In the genomic region with DNA sequence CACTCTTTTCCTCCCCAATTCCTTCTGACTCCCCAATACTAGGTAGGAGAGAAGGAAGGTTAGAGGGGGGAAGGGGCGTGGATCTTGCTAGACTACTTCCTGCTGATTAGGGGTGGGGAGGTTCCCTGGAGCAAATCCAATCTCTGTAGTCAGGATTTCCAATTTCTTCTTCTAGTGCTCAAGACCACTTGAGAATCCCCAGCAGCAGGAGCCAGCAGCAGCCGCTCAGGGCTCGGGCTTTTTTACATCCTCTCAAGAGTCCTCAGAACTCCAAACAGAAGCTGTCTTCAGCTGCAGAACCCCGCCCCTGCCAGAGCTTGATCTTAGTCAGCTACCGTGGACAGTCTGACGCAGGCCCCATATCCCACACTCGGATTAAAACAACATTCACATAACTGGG, we compare ENCODE assay signal across 23 mouse cellular contexts. TPM values are rescaled to one million over a fixed set of nuclear protein-coding genes. Genes with fewer than 3 reads are reported as not detected.
DNase-seq lines count a peak whose midpoint lies in the region; ATAC-seq and TF ChIP-seq lines count a peak whose summit lies in the region.
"Had no signal": no experiment of that assay in that cellular context is flagged by ENCODE, and none has a peak within 500 bp of the region (broad histone marks: within the 10 kb centered on the region; RNA-seq: fewer than 3 reads in every experiment).

No protein-coding gene starts in this region.

- no peaks in the 10 kb centered on the region for H3K27me3 ChIP-seq in lung, embryonic 14.5 days (ENCODE audit: insufficient read depth, low read length)
- H3K27me3 ChIP-seq: embryonic facial prominence, embryonic 15.5 days; limb, embryonic 15.5 days; megakaryocyte, embryonic 14.5 days had no signal

- no peak for TF ChIP-seq POLR2A in lung, adult 2 months (IDR thresholded peaks at IDR 0.05; ENCODE audit: borderline replicate concordance, extremely low read depth, low read depth, low read length)
- no peak for TF ChIP-seq POLR2A in brain, embryonic 14.5 days (IDR thresholded peaks at IDR 0.05; ENCODE audit: borderline replicate concordance, extremely low read depth, insufficient read depth, insufficient read length, poor library complexity, severe bottlenecking)

- no peak overlapping the region for H3K9ac ChIP-seq in lung, embryonic 14.5 days
- H3K9ac ChIP-seq: embryonic facial prominence, embryonic 15.5 days; limb, embryonic 15.5 days; liver, postnatal 0 days had no signal

- H3K4me2 ChIP-seq in lung, embryonic 14.5 days = no peak overlapping the region
- H3K4me2 ChIP-seq: embryonic facial prominence, embryonic 15.5 days; limb, embryonic 15.5 days had no signal

- no peak for TF ChIP-seq CTCF in lung, embryonic 14.5 days (IDR thresholded peaks at IDR 0.05; ENCODE audit: low read depth)
- TF ChIP-seq CTCF in lung, adult 2 months (IDR thresholded peaks at IDR 0.05; ENCODE audit: insufficient read depth, low read length) = no peak
- no peak for TF ChIP-seq CTCF in brain, embryonic 14.5 days (IDR thresholded peaks at IDR 0.05; ENCODE audit: borderline replicate concordance, extremely low read depth, insufficient read depth, insufficient read length)

- peak; percentile 60 for DNase-seq in lung, embryonic 14.5 days
- DNase-seq in lung, adult 2 months = no peak
- DNase-seq in ES-CJ7 (ENCODE audit: low read depth, low spot score) = peak; percentile 76
- peak; percentile 20 for DNase-seq in brain, embryonic 14.5 days (ENCODE audit: low read depth)
- DNase-seq in lung, postnatal 36 days = peak; percentile 37
- DNase-seq in adrenal gland, postnatal 10 days = no peak
- DNase-seq in Muller cell, postnatal 12 days (ENCODE audit: inconsistent ontology term) = no peak
- DNase-seq: adrenal gland, adult 8-10 months; B cell, adult 2 months; cerebellum, adult 11 months; gastrocnemius, postnatal 25 days; kidney, adult 2 months; kidney, postnatal 10 days; liver, postnatal 0 days; right cerebral cortex, postnatal 4 days; thymus, adult 2 months had no signal

- no peak overlapping the region for H3K4me3 ChIP-seq in lung, embryonic 14.5 days (ENCODE audit: low read depth, low read length)
- no peak overlapping the region for H3K4me3 ChIP-seq in lung, adult 2 months (replicated peaks; ENCODE audit: extremely low read depth, low read depth, low read length)
- H3K4me3 ChIP-seq: embryonic facial prominence, embryonic 15.5 days; limb, embryonic 15.5 days; megakaryocyte, embryonic 14.5 days had no signal

- H3K4me1 ChIP-seq in lung, embryonic 14.5 days (ENCODE audit: insufficient read depth) = 0 out of 2 replicates have a peak, but pooled peaks cover 4% of the 10 kb centered on the region
- H3K4me1 ChIP-seq in lung, adult 2 months (ENCODE audit: control insufficient read depth, insufficient read depth, low read length) = no peaks in the 10 kb centered on the region
- H3K4me1 ChIP-seq: embryonic facial prominence, embryonic 15.5 days; limb, embryonic 15.5 days had no signal

- WGBS in lung, embryonic 14.5 days = 27% methylated on average over 7 of the region's 7 CpGs
- WGBS in lung, adult 2 months = 30% methylated on average over 7 of the region's 7 CpGs

- no peaks in the 10 kb centered on the region for H3K36me3 ChIP-seq in lung, embryonic 14.5 days (ENCODE audit: insufficient read depth)
- H3K36me3 ChIP-seq: embryonic facial prominence, embryonic 15.5 days; G1E; limb, embryonic 15.5 days had no signal

- H3K27ac ChIP-seq in lung, embryonic 14.5 days (ENCODE audit: low read depth) = no peak overlapping the region
- H3K27ac ChIP-seq: embryonic facial prominence, embryonic 15.5 days; limb, embryonic 15.5 days had no signal

- peak; percentile 63; the same call in 1 of the 2 replicates for ATAC-seq in lung, embryonic 14.5 days (ENCODE audit: insufficient read depth)
- ATAC-seq: forebrain, embryonic 16.5 days; hindbrain, embryonic 16.5 days; liver, postnatal 0 days; midbrain, embryonic 16.5 days had no signal

- H3K9me3 ChIP-seq in lung, embryonic 14.5 days (ENCODE audit: low read depth, low read length) = no peaks in the 10 kb centered on the region
- H3K9me3 ChIP-seq: embryonic facial prominence, embryonic 15.5 days; G1E; limb, embryonic 15.5 days had no signal

RNA-seq across cellular contexts. Expression of a gene that starts 11.8 kb away (rescaled TPM):
- 25.9 and 27.9 TPM in 2 replicates for polyA plus RNA-seq in lung, embryonic 14.5 days (2014; fragmentation: Nextera tagmentation; extraction: Ambion mirVana)
- 10.7 and 11.0 TPM in 2 replicates for polyA plus RNA-seq in lung, adult 2 months (2012; rRNA removed)
- polyA plus RNA-seq in brain, embryonic 14.5 days (2012; rRNA removed) = 8.8 and 12.8 TPM in 2 replicates
- 10 to 100 TPM; 62.7 to 71.0 TPM for total RNA-seq in adrenal gland, postnatal 10 days (2021)

RNA-seq across cellular contexts. Expression of a gene that starts 33.3 kb away (rescaled TPM):
- polyA plus RNA-seq in lung, embryonic 14.5 days (2014; fragmentation: Nextera tagmentation; extraction: Ambion mirVana) = 1.2 and 2.1 TPM in 2 replicates
- 37.1 and 52.3 TPM in 2 replicates for polyA plus RNA-seq in lung, adult 2 months (2012; rRNA removed)
- polyA plus RNA-seq in brain, embryonic 14.5 days (2012; rRNA removed) = 0.56 and 0.79 TPM in 2 replicates
- total RNA-seq in adrenal gland, postnatal 10 days (2021) = 1 to 10 TPM; 6.3 to 6.5 TPM

RNA-seq across cellular contexts. Expression of a gene that starts 43.3 kb away (rescaled TPM):
- 562 and 581 TPM in 2 replicates for polyA plus RNA-seq in lung, embryonic 14.5 days (2014; fragmentation: Nextera tagmentation; extraction: Ambion mirVana)
- 39.1 and 51.4 TPM in 2 replicates for polyA plus RNA-seq in lung, adult 2 months (2012; rRNA removed)
- polyA plus RNA-seq in brain, embryonic 14.5 days (2012; rRNA removed) = 207 and 320 TPM in 2 replicates
- 10 to 100 TPM; 84.9 to 92.0 TPM for total RNA-seq in adrenal gland, postnatal 10 days (2021)

RNA-seq across cellular contexts. Expression of a gene that starts 59.2 kb away (rescaled TPM):
- polyA plus RNA-seq in lung, embryonic 14.5 days (2014; fragmentation: Nextera tagmentation; extraction: Ambion mirVana) = 88.8 and 94.3 TPM in 2 replicates
- 77.3 and 100 TPM in 2 replicates for polyA plus RNA-seq in lung, adult 2 months (2012; rRNA removed)
- 91.9 and 113 TPM in 2 replicates for polyA plus RNA-seq in brain, embryonic 14.5 days (2012; rRNA removed)
- total RNA-seq in adrenal gland, postnatal 10 days (2021) = 10 to 100 TPM; 46.4 to 47.5 TPM

Comparison
In these comparisons a context has a peak if more than half of its experiments do, and no peak if none do; other contexts are left out.
1. DNase-seq: peak in lung, embryonic 14.5 days (single experiment), ES-CJ7 (single experiment), brain, embryonic 14.5 days (single experiment) and lung, postnatal 36 days (single experiment); none in lung, adult 2 months (single experiment), adrenal gland, postnatal 10 days (single experiment) and Muller cell, postnatal 12 days (single experiment).
2. RNA of a gene that starts 33.3 kb away (polyA plus RNA-seq): 37.1 to 52.3 TPM in lung, adult 2 months; 1.2 to 2.1 TPM in lung, embryonic 14.5 days and 0.56 to 0.79 TPM in brain, embryonic 14.5 days; every median in the first group is over 10 times any median in the second.